Mouse (Mus musculus) CH12F3 (cell line): ENCODE data around the gene Fat2.

Experiments
- in situ Hi-C: fragments of 300-500 bp; cut with MboI; formaldehyde crosslinking; loops from 2 replicates; pipeline ENCODE4 v1.14.3; 2020; ENCODE audit warnings: low sequenced_read_pairs

Fat2 gene

GRCm38 (mm10) chr11:55334063-55334462 lies 2.3 kb downstream of the Fat2 start:
- in situ Hi-C loops = no loop called here

- in situ Hi-C loops = no loop called here
Observed at GRCm38 (mm10) chr11:55329868-55330772, 6.2 kb downstream of the Fat2 start.

GRCm38 (mm10) chr11:55327558-55328409 lies 8.6 kb downstream of the Fat2 start:
- in situ Hi-C loops = no loop called here

- in situ Hi-C loops = no loop called here
Observed at GRCm38 (mm10) chr11:55327111-55327510, 9.3 kb downstream of the Fat2 start.

- in situ Hi-C loops = no loop called here
Observed at GRCm38 (mm10) chr11:55326211-55326610, 10.2 kb downstream of the Fat2 start.

- in situ Hi-C loops = no loop called here
Observed at GRCm38 (mm10) chr11:55323854-55324253, 12.5 kb downstream of the Fat2 start.

GRCm38 (mm10) chr11:55320990-55321389 lies 15.4 kb downstream of the Fat2 start:
- in situ Hi-C loops = no loop called here

GRCm38 (mm10) chr11:55315966-55316365 lies 20.4 kb downstream of the Fat2 start:
- in situ Hi-C loops = no loop called here

- in situ Hi-C loops = no loop called here
Observed at GRCm38 (mm10) chr11:55314704-55315047, 21.7 kb downstream of the Fat2 start.

- in situ Hi-C loops = no loop called here
Observed at GRCm38 (mm10) chr11:55313768-55314703, 22.3 kb downstream of the Fat2 start.

GRCm38 (mm10) chr11:55302350-55302749 lies 34.0 kb downstream of the Fat2 start:
- in situ Hi-C loops = no loop called here

- in situ Hi-C loops = no loop called here
Observed at GRCm38 (mm10) chr11:55293179-55293578, 43.2 kb downstream of the Fat2 start.

- in situ Hi-C loops = no loop called here
Observed at GRCm38 (mm10) chr11:55291901-55292300, 44.5 kb downstream of the Fat2 start.

- in situ Hi-C loops = no loop called here
Observed at GRCm38 (mm10) chr11:55289851-55290391, 46.4 kb downstream of the Fat2 start.

- in situ Hi-C loops = no loop called here
Observed at GRCm38 (mm10) chr11:55274756-55275155, 61.6 kb downstream of the Fat2 start.

GRCm38 (mm10) chr11:55268580-55268979 lies 67.8 kb downstream of the Fat2 start:
- in situ Hi-C loops = no loop called here

- in situ Hi-C loops = no loop called here
Observed at GRCm38 (mm10) chr11:55265647-55266046, 70.7 kb downstream of the Fat2 start.

- in situ Hi-C loops = no loop called here
Observed at GRCm38 (mm10) chr11:55264318-55264717, 72.0 kb downstream of the Fat2 start.

- in situ Hi-C loops = no loop called here
Observed at GRCm38 (mm10) chr11:55262000-55262399, 74.4 kb downstream of the Fat2 start.

- in situ Hi-C loops = no loop called here
Observed at GRCm38 (mm10) chr11:55261105-55261504, 75.3 kb downstream of the Fat2 start.
